Mouse (Mus musculus) cerebellum, adult 18-20 months (tissue): ENCODE results near the gene Ctbs.

ENCODE experiments used
- DNase-seq, 2 experiments: peaks; one replicate each; pipeline ENCODE4 v3.0.0; 2021

Gene Ctbs

GRCm38 (mm10) chr3:146433681-146434350 is 15.8 kb upstream of the Ctbs start:
- no peak for DNase-seq

- DNase-seq: no peak
Observed at GRCm38 (mm10) chr3:146434686-146435085, 14.9 kb upstream of the Ctbs start.

- DNase-seq: no peak
Observed at GRCm38 (mm10) chr3:146435533-146435932, 14.1 kb upstream of the Ctbs start.

GRCm38 (mm10) chr3:146436114-146436513 is 13.5 kb upstream of the Ctbs start:
- DNase-seq: no peak

- no peak for DNase-seq
Observed at GRCm38 (mm10) chr3:146440011-146440410, 9.6 kb upstream of the Ctbs start.

GRCm38 (mm10) chr3:146440422-146440821 is 9.2 kb upstream of the Ctbs start:
- DNase-seq: no peak

- no peak for DNase-seq
Observed at GRCm38 (mm10) chr3:146442484-146442883, 7.1 kb upstream of the Ctbs start.

- DNase-seq: no peak
Observed at GRCm38 (mm10) chr3:146442936-146443335, 6.7 kb upstream of the Ctbs start.

- DNase-seq: no peak
Observed at GRCm38 (mm10) chr3:146443380-146443779, 6.2 kb upstream of the Ctbs start.

- no peak for DNase-seq
Observed at GRCm38 (mm10) chr3:146444880-146445279, 4.7 kb upstream of the Ctbs start.

- no peak for DNase-seq
Observed at GRCm38 (mm10) chr3:146447156-146447555, 2.4 kb upstream of the Ctbs start.

- no peak for DNase-seq
Observed at GRCm38 (mm10) chr3:146447598-146447997, 2.0 kb upstream of the Ctbs start.

- DNase-seq: no peak
Observed at GRCm38 (mm10) chr3:146448372-146448771, 1.2 kb upstream of the Ctbs start.

- no peak for DNase-seq
Observed at GRCm38 (mm10) chr3:146448969-146449368, 626 bp upstream of the Ctbs start.

GRCm38 (mm10) chr3:146450371-146450841 is 811 bp downstream of the Ctbs start:
- DNase-seq: peak; percentile 87 to 90

- no peak for DNase-seq
Observed at GRCm38 (mm10) chr3:146451375-146451774, 1.8 kb downstream of the Ctbs start.

GRCm38 (mm10) chr3:146462939-146463338 is 13.3 kb downstream of the Ctbs start:
- DNase-seq: no peak

- DNase-seq: no peak
Observed at GRCm38 (mm10) chr3:146469226-146469625, 19.6 kb downstream of the Ctbs start.

GRCm38 (mm10) chr3:146472657-146473056 is 23.1 kb downstream of the Ctbs start:
- DNase-seq: no peak

- DNase-seq: no peak
Observed at GRCm38 (mm10) chr3:146473741-146474140, 24.1 kb downstream of the Ctbs start.

GRCm38 (mm10) chr3:146474428-146474827 is 24.8 kb downstream of the Ctbs start:
- no peak for DNase-seq

GRCm38 (mm10) chr3:146482044-146482443 is 32.4 kb downstream of the Ctbs start:
- DNase-seq: no peak

- DNase-seq: no peak
Observed at GRCm38 (mm10) chr3:146486464-146486863, 36.9 kb downstream of the Ctbs start.

- DNase-seq: no peak
Observed at GRCm38 (mm10) chr3:146494941-146495340, 45.3 kb downstream of the Ctbs start.

GRCm38 (mm10) chr3:146498989-146499388 is 49.4 kb downstream of the Ctbs start:
- no peak for DNase-seq
